Mouse (Mus musculus) liver, adult 2 months (tissue): ENCODE results near the gene Ttc7. TPM values are rescaled to one million over a fixed set of nuclear protein-coding genes. Genes with fewer than 3 reads are reported as not detected.
A peak's percentile ranks its signal among the peaks of the same experiment; 100 is the strongest.

Source experiments
- DNase-seq: peaks from one replicate; pipeline ENCODE4 v3.0.0-alpha.2; 2011; ENCODE audit warnings: low read depth, low spot score; ENCODE audit errors: extremely low read depth
- H3K27ac ChIP-seq: fragments of 200-500 bp; replicated peaks from 2 replicates; pipeline ENCODE4 v1.5.1; 2012; ENCODE audit warnings: low read depth, mild to moderate bottlenecking, control low read depth, inconsistent platforms, low read length; ENCODE audit not compliant: insufficient read depth
- H3K27me3 ChIP-seq: fragments of 200-500 bp; 2 replicates; pipeline ENCODE4 v1.6.1; 2012; ENCODE audit warnings: mild to moderate bottlenecking, moderate library complexity, low read length, inconsistent platforms; ENCODE audit not compliant: control insufficient read depth, insufficient read depth
- H3K36me3 ChIP-seq: fragments of 200-500 bp; 2 replicates; pipeline ENCODE4 v1.6.1; 2012; ENCODE audit warnings: low read length, inconsistent platforms; ENCODE audit not compliant: control insufficient read depth, insufficient read depth
- H3K4me1 ChIP-seq: fragments of 200-500 bp; 2 replicates; pipeline ENCODE4 v1.6.1; 2011; ENCODE audit warnings: low read length; ENCODE audit not compliant: control insufficient read depth, insufficient read depth
- H3K4me3 ChIP-seq: fragments of 200-500 bp; 2 replicates; pipeline ENCODE4 v1.5.1; 2011; ENCODE audit warnings: low read depth, mild to moderate bottlenecking, control low read depth, low read length, moderate library complexity; ENCODE audit not compliant: insufficient read depth
- H3K79me2 ChIP-seq: fragments of 200-500 bp; 2 replicates; pipeline ENCODE4 v1.6.1; 2012; ENCODE audit warnings: inconsistent platforms, mild to moderate bottlenecking, low read length, moderate library complexity; ENCODE audit not compliant: control insufficient read depth, insufficient read depth
- H3K9ac ChIP-seq: fragments of 200-500 bp; 2 replicates; pipeline ENCODE4 v1.6.1; 2012; ENCODE audit warnings: low read depth, mild to moderate bottlenecking, control low read depth, inconsistent platforms, low read length
- CTCF ChIP-seq: fragments of 200-500 bp; IDR thresholded peaks from 2 replicates; pipeline ENCODE4 v1.5.1; 2011; ENCODE audit warnings: low read depth, low read length, control low read depth
- POLR2A ChIP-seq: fragments of 200-500 bp; IDR thresholded peaks from 2 replicates; pipeline ENCODE4 v1.6.1; 2011; ENCODE audit warnings: low read length, control low read depth; ENCODE audit not compliant: insufficient read depth; ENCODE audit errors: extremely low read depth
- WGBS: fragments of 180-500 bp; shearing (Covaris S2); methylation state at CpG from one replicate; pipeline ENCODE4 v1.1.7; 2018; 5-methylcytosine and 5-hydroxymethylcytosine counted together
- polyA plus RNA-seq: library from polyadenylated mRNA; depleted of rRNA; stranded (reverse); fragments of >200 nt; gene quantifications from 2 replicates; pipeline ENCODE4 v1.2.3, GENCODE M21; 2012
- total RNA-seq: library from RNA; depleted of rRNA; stranded (reverse); fragments of >200 nt; gene quantifications from 2 replicates; pipeline ENCODE4 v1.2.3, GENCODE M21; 2014

The Ttc7 gene
- total and polyA plus RNA-seq, 2 experiments = 19.0 to 36.5 TPM

DNA sequence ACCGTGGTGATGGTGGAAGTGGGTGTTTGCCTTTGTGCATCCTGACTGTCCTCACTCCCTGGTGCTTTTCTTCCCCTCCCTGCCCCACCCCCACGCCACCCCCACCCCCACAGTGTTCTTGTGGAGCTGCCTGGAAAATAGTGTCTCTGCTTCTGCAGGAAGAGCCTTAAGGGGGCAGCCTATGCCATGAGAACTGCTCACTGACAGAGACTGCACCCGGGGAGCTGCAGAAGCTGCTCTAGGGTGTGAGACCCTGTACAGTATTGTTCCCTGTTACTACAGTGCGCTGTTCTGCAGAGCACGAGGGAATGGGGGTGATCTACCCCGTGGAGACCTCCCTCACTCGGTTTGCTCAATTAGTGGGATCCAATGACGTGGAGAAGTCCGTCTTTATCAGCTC is 66.4 kb downstream of the Ttc7 start:
- H3K9ac ChIP-seq = no peak overlapping the region
- H3K4me1 ChIP-seq = 0 out of 2 replicates have a peak, but pooled peaks cover 2% of the 10 kb centered on the region
- no peaks in the 10 kb centered on the region for H3K27me3 ChIP-seq
- DNase-seq = no peak
- no peak overlapping the region for H3K27ac ChIP-seq
- peaks cover 10% of the 10 kb centered on the region; the same call in 1 of the 2 replicates for H3K36me3 ChIP-seq
- no peak overlapping the region for H3K4me3 ChIP-seq
- no peaks in the 10 kb centered on the region for H3K79me2 ChIP-seq
- TF ChIP-seq POLR2A (no peak), CTCF (no peak)
- WGBS = 65% methylated on average over 9 of the region's 9 CpGs

DNA sequence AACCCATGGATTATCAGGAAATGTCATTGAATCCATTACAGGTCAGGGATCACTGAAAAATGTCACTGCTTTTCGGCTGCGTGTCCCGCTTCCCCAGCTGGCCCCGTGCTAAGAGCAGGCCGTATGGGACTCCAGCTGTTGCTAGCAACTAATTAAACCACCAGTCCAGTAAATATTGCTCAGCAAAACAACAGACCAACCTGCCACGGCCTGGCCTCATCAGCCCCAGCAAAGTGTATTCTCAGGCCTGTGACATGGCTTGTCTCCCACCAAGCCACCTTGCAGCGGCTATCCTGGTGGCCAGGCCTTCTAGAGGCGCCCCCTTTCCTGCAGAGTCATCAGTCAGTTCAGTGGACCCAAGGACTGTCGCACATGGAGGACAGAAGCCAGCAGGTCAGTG is 66.9 kb downstream of the Ttc7 start:
- Histone ChIP-seq H3K79me2 (no peaks in the 10 kb centered on the region), H3K27me3 (no peaks in the 10 kb centered on the region), H3K9ac (no peak overlapping the region), H3K4me3 (no peak overlapping the region), H3K4me1 (0 out of 2 replicates have a peak, but pooled peaks cover 2% of the 10 kb centered on the region), H3K27ac (no peak overlapping the region), H3K36me3 (peaks cover 10% of the 10 kb centered on the region; the same call in 1 of the 2 replicates)
- DNase-seq = no peak
- 93% methylated on average over 9 of the region's 9 CpGs for whole genome bisulfite sequencing
- TF ChIP-seq POLR2A (no peak), CTCF (no peak)

GRCm38 (mm10) chr17:87350471-87351240 is 68.0 kb downstream of the Ttc7 start:
- H3K79me2 ChIP-seq = no peaks in the 10 kb centered on the region
- no peak overlapping the region for H3K9ac ChIP-seq
- TF ChIP-seq POLR2A = no peak
- peaks cover 10% of the 10 kb centered on the region; the same call in 1 of the 2 replicates for H3K36me3 ChIP-seq
- H3K27ac ChIP-seq = no peak overlapping the region
- H3K4me1 ChIP-seq = 0 out of 2 replicates have a peak, but pooled peaks cover 2% of the 10 kb centered on the region
- DNase-seq = no peak
- WGBS = 92% methylated on average over 13 of the region's 13 CpGs
- no peak overlapping the region for H3K4me3 ChIP-seq
- no peaks in the 10 kb centered on the region for H3K27me3 ChIP-seq

- Histone ChIP-seq H3K9ac (no peak overlapping the region), H3K4me3 (no peak overlapping the region), H3K27ac (no peak overlapping the region), H3K4me1 (0 out of 2 replicates have a peak, but pooled peaks cover 2% of the 10 kb centered on the region), H3K36me3 (peaks cover 8% of the 10 kb centered on the region; the same call in 1 of the 2 replicates), H3K79me2 (no peaks in the 10 kb centered on the region), H3K27me3 (no peaks in the 10 kb centered on the region)
- DNase-seq = peak; percentile 60
- TF ChIP-seq CTCF (no peak), POLR2A (no peak)
- WGBS = 54% methylated on average over 20 of the region's 20 CpGs
These were observed 68.8 kb downstream of the Ttc7 start for GRCm38 (mm10) chr17:87351241-87352105.

DNA sequence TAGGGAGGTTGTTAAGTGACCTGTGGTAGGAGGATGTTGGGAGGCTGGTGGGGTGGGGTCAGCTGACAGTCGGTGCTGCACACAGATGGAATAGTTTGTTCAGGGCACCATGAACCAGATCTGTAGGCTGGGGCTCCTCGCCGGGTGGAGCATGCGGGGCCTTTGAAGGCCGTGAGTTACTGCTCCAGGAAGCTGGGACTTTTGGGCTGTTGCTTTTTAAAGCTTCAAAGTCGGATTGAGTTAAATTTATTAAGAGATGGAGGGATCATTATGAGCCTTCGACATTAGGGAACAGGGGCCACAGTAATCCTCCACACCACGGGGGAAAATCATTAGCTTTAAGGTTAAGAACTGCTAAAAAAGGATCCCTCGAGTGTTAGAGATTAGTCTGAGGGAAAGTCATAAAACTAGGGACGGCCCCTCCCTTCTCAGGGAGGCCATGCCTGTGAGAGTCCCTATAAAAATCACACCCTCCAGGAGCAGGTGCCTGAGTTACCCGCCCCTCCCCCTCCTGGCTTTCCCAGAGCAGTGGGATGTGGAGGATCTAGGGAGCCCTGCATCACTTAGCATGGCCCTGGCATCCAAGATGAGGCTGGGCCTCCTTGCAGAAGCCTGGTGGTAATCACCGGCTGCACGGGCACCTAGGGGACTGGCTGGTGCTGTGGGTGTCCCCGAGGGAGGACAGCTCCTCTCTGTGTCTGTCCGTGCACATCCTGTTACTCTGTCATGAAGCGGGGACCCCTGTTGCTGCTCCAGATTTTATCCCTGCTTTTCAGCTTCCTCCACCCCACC is 69.6 kb downstream of the Ttc7 start:
- TF ChIP-seq POLR2A (no peak), CTCF (no peak)
- Histone ChIP-seq H3K4me3 (no peak overlapping the region), H3K36me3 (peaks cover 6% of the 10 kb centered on the region; the same call in 1 of the 2 replicates), H3K79me2 (no peaks in the 10 kb centered on the region), H3K4me1 (0 out of 2 replicates have a peak, but pooled peaks cover 2% of the 10 kb centered on the region), H3K27ac (no peak overlapping the region), H3K27me3 (no peaks in the 10 kb centered on the region), H3K9ac (no peak overlapping the region)
- DNase-seq = no peak
- WGBS = 76% methylated on average over 16 of the region's 16 CpGs
